Mouse (Mus musculus) heart, postnatal 0 days (tissue): ENCODE measurements around the gene Ywhag. TPM values are rescaled to one million over a fixed set of nuclear protein-coding genes. Genes with fewer than 3 reads are reported as not detected.

Experiments used
- ATAC-seq: fragments of 200-750 bp; cut with Nextera tagmentation; 2 replicates; pipeline ENCODE4 v1.8.0; 2017; ENCODE audit warnings: low read depth, moderate number of reproducible peaks, moderate library complexity; ENCODE audit not compliant: insufficient read depth
- DNase-seq: peaks from one replicate; pipeline ENCODE4 v3.0.0-alpha.2; 2016; ENCODE audit warnings: low spot score
- H3K27ac ChIP-seq: fragments of 300-500 bp; sonication (generic); 2 replicates; pipeline ENCODE4 v1.5.1; 2014; ENCODE audit warnings: low read depth, mild to moderate bottlenecking
- H3K27me3 ChIP-seq: fragments of 300-500 bp; sonication (generic); 2 replicates; pipeline ENCODE4 v1.6.1; 2014; ENCODE audit warnings: low read length, mixed read lengths; ENCODE audit not compliant: control insufficient read depth, insufficient read depth
- H3K36me3 ChIP-seq: fragments of 300-500 bp; sonication (generic); replicated peaks from 2 replicates; pipeline ENCODE4 v1.6.1; 2014; ENCODE audit warnings: low read length, mixed read lengths; ENCODE audit not compliant: control insufficient read depth, insufficient read depth
- H3K4me1 ChIP-seq: fragments of 300-500 bp; sonication (generic); 2 replicates; pipeline ENCODE4 v1.6.1; 2014; ENCODE audit warnings: antibody characterized with exemption; ENCODE audit not compliant: control insufficient read depth, insufficient read depth
- H3K4me2 ChIP-seq: fragments of 300-500 bp; sonication (generic); 2 replicates; pipeline ENCODE4 v1.6.1; 2014; ENCODE audit warnings: low read depth, mild to moderate bottlenecking, low read length, moderate library complexity
- H3K4me3 ChIP-seq: fragments of 300-500 bp; sonication (generic); 2 replicates; pipeline ENCODE4 v1.5.1; 2014; ENCODE audit warnings: low read depth, low read length
- H3K9ac ChIP-seq: fragments of 300-500 bp; sonication (generic); replicated peaks from 2 replicates; pipeline ENCODE4 v1.6.1; 2014; ENCODE audit warnings: low read depth, low read length, mixed read lengths
- H3K9me3 ChIP-seq: fragments of 300-500 bp; sonication (generic); replicated peaks from 2 replicates; pipeline ENCODE4 v1.6.1; 2016; ENCODE audit warnings: low read length; ENCODE audit not compliant: control insufficient read depth
- CTCF ChIP-seq: IDR thresholded peaks from 2 replicates; pipeline ENCODE4 v1.5.1; 2016; ENCODE audit warnings: antibody characterized with exemption, control low read depth, low read depth
- EP300 ChIP-seq: IDR thresholded peaks from 2 replicates; pipeline ENCODE4 v1.6.1; 2016; ENCODE audit warnings: antibody characterized with exemption, low read depth
- WGBS: fragments of 180-500 bp; shearing (Covaris S2); extraction: QIAGEN DNeasy Blood & Tissue Kit; methylation state at CpG from one replicate; pipeline ENCODE4 v1.1.7; 2014; 5-methylcytosine and 5-hydroxymethylcytosine counted together
- polyA plus RNA-seq: library from polyadenylated mRNA; unstranded; fragments of >200 nt; fragmentation: Nextera tagmentation; extraction: Ambion mirVana; gene quantifications from 2 replicates; pipeline ENCODE4 v1.2.1, GENCODE M21; 2015
- total RNA-seq: library from RNA; depleted of rRNA; stranded (reverse); fragments of >200 nt; gene quantifications from 2 replicates; pipeline ENCODE4 v1.2.3, GENCODE M21; 2014; ENCODE audit warnings: low replicate concordance

Gene Ywhag
- total and polyA plus RNA-seq, 2 experiments from 2014 or later: 67.2 to 149 TPM

DNA sequence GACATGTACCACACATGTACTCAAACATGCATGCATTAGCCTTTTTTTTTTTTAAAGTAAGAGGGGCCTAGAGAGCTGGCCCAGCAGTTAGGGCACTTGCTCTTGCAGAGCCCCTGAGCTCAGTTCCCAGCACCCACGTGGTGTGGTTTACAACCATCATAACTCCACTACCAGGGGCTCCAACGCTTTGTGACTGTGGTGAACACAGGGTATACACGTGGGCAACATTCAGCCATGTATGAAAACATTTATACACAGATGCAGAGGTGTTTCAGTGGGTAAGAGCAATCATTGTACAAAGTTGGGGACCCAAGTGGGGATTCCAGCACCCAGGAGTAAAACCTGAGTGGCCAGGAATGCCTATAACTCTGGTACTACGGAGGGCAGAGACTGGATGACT lies 24.0 kb upstream of the Ywhag start:
- Histone ChIP-seq H3K4me2 (peak overlapping the region; percentile 48; the same call in 1 of the 2 replicates), H3K4me1 (peaks cover 23% of the 10 kb centered on the region), H3K9me3 (no peaks in the 10 kb centered on the region), H3K9ac (no peak overlapping the region), H3K27ac (peak overlapping the region; percentile 90), H3K27me3 (no peaks in the 10 kb centered on the region), H3K4me3 (no peak overlapping the region), H3K36me3 (no peaks in the 10 kb centered on the region)
- TF ChIP-seq CTCF: no peak
- TF ChIP-seq EP300: no peak; the same call in 1 of the 2 replicates
- ATAC-seq: no peak
- DNase-seq: no peak
- WGBS: 88% methylated on average over 4 of the region's 4 CpGs

DNA sequence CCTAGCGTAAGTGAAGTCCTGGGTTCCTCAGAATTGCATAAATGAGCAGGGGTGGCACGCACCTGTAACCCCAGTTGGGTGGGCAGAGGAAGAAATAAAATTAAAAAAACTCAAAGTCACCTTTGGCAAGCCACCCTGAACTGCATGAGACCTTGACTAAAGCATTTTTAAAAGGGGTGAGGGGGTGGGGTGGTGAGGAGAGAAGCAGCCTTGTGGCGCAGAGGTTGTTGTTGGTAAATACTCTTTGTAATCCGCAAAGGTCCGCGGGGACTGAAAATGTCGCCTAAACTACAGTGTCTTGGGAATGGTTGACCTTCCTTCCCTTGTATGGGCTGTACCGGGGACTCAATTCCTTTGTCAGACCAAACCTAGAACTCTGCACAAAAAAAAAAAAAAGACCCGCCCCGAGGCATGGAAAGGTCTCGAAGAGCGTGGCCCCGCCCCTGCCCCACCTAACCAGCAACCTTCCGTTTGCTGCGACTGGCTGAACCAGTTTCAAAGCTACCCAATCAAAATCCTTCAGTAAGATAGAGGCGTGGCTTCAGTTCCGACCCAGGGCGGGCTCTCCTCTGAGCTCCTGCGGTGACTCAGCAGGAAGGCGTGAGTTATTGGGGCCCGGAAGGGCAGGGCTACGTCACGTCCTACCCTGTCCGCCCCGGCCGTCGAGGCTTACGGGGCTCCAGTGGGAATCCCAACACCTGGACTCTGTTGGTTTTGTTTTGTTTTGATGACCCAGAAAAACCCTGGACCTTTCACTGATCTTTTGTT lies 23.0 kb upstream of the Ywhag start:
- no peaks in the 10 kb centered on the region for H3K36me3 ChIP-seq
- peak; percentile 100 for DNase-seq
- H3K4me3 ChIP-seq: peak overlapping the region; percentile 28
- H3K4me2 ChIP-seq: peak overlapping the region; percentile 48
- 9% methylated on average over 28 of the region's 28 CpGs for WGBS
- H3K27ac ChIP-seq: peak overlapping the region; percentile 92
- peaks cover 18% of the 10 kb centered on the region for H3K4me1 ChIP-seq
- H3K27me3 ChIP-seq: no peaks in the 10 kb centered on the region
- TF ChIP-seq CTCF: no peak
- peak; percentile 39; the same call in 1 of the 2 replicates for TF ChIP-seq EP300
- peak; percentile 83 for ATAC-seq
- H3K9me3 ChIP-seq: no peaks in the 10 kb centered on the region
- H3K9ac ChIP-seq: 0 out of 2 replicates have a peak overlapping the region, but pooled peaks have one; percentile 11

DNA sequence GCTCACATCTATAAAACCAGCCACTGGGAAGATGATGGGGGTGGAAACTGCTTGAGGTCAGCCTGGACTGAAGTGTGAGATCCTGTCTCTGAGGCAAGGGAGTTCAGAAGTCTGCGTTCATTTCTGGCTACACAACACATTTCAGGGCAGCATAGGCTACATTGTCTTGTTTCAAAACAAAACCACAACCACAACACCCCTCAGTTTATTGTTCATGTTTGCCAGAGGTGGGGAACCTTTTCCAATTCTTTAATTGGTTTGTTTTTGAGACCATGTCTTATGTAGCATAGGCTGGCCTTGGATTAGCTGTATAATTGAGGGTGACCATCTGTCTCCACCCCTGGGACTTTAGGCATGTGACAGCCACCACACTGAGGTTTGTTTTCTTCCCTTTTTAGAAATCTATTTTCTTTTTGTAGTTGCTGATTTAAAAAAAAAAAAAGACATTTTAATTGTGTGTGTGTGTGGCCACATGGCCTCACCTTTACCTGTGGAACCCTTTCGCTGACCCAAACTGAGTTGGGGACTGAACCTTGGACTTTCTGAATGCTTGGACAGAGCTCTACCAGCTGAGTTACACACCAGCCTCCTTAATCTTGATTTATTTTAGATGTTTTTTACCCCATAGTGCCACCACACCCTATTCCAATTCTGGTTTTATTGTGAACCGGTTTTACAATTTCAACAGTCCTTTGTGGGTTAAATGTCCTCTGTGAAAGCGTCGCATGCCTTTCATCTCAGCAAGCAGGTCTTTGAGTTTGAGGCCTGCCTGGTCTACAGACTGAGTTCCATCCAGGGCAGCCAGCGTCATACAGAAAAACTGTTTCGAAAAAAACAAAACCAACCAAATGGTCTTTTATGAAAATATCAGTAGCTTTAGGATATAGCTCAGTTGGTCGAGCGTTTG lies 22.1 kb upstream of the Ywhag start:
- H3K36me3 ChIP-seq: no peaks in the 10 kb centered on the region
- 0 out of 2 replicates have a peak overlapping the region, but pooled peaks have one; percentile 11 for H3K9ac ChIP-seq
- TF ChIP-seq EP300 (no peak), CTCF (no peak)
- WGBS: 89% methylated on average over 9 of the region's 9 CpGs
- peak overlapping the region; percentile 92 for H3K27ac ChIP-seq
- no peak for DNase-seq
- H3K4me2 ChIP-seq: peak overlapping the region; percentile 48
- H3K4me3 ChIP-seq: peak overlapping the region; percentile 19; the same call in 1 of the 2 replicates
- H3K27me3 ChIP-seq: no peaks in the 10 kb centered on the region
- no peaks in the 10 kb centered on the region for H3K9me3 ChIP-seq
- H3K4me1 ChIP-seq: peaks cover 13% of the 10 kb centered on the region
- ATAC-seq: no peak

DNA sequence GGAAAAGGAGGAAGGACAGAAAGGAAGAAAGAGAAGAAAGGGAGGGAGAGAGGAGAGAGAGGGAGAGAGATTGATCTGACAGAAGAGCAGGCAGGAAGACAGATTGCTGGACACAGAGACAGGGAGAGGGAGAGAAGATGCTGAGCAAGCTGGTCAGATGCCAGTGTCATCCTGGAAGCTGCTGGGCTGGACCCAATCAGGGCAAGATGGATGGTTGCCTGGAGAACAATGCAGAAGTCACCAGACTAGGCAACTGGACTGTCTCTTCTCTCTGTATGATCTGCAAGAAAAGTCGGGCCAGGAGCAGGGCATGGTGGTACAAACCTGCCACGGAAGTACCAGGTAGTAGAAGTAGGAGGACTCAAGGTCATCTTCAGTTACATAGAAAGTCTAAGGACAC lies 18.4 kb upstream of the Ywhag start:
- DNase-seq (no peak), ATAC-seq (no peak)
- Histone ChIP-seq H3K9me3 (no peaks in the 10 kb centered on the region), H3K4me1 (peaks cover 4% of the 10 kb centered on the region), H3K4me3 (no peak overlapping the region), H3K4me2 (no peak overlapping the region), H3K36me3 (no peaks in the 10 kb centered on the region), H3K27ac (no peak overlapping the region), H3K9ac (no peak overlapping the region), H3K27me3 (no peaks in the 10 kb centered on the region)
- no peak for TF ChIP-seq EP300
- TF ChIP-seq CTCF: no peak
- WGBS: 76% methylated on average over 2 of the region's 2 CpGs

DNA sequence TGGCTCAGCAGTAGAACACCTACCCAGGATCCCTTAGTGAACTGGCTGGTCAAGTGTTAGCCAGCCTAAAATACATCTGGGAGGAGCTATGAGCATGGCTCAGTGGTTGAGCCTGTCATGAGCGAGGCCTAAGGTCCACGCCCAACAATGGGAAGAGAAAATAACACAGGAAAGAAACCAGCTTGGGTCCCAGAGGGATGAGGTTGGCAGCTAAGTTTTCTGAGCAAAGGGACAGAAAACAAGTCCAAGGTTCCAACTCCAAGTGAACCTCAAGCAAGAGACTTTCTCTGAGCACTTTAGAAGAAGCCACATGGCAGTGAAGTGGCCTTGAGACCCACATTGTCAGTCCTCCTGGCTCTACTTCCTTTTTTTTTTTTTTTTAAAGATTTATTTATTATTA lies 17.2 kb upstream of the Ywhag start:
- Histone ChIP-seq H3K27ac (no peak overlapping the region), H3K4me1 (no peaks in the 10 kb centered on the region; the same call in 1 of the 2 replicates), H3K4me3 (no peak overlapping the region), H3K9ac (no peak overlapping the region), H3K4me2 (no peak overlapping the region), H3K36me3 (no peaks in the 10 kb centered on the region), H3K9me3 (no peaks in the 10 kb centered on the region), H3K27me3 (no peaks in the 10 kb centered on the region)
- TF ChIP-seq CTCF: no peak
- DNase-seq (no peak), ATAC-seq (no peak)
- WGBS: 94% methylated on average over 2 of the region's 2 CpGs
